Mouse (Mus musculus) layer of hippocampus, adult 18-20 months (tissue): Measurements from ENCODE around the gene Cnbp. TPM values are rescaled to one million over a fixed set of nuclear protein-coding genes. Genes with fewer than 3 reads are reported as not detected.

Experiments used
- DNase-seq, 2 experiments: peaks; one replicate each; pipeline ENCODE4 v3.0.0; 2022; ENCODE audit warnings: low spot score in 2 of 2
- total RNA-seq, 2 experiments: library from RNA; stranded (reverse); gene quantifications; 2 replicates each; pipeline ENCODE4 v1.2.3; 2021

The Cnbp gene
- total RNA-seq, 2 experiments from 2014 or later, result 261 to 266 TPM

DNA sequence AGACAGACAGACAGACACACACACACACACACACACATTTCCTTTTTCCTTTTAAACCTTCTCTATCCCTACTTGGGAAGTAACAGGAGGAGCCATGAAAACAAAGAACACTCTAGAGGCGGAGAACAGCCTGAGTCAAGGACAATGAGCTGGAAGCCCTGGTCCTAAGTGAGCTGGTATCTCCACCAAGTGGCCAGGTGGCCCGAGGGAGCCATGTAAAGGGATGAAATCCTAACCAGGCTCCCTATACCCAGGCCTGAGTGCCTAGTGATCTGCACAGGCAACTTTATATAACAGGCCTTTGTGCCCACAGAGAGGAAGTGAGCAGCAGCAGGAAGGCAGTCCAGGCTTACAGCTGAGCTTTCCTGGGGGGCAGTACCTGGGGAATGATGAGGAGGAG, 44.0 kb downstream of the Cnbp start:
- no peak for DNase-seq

DNA sequence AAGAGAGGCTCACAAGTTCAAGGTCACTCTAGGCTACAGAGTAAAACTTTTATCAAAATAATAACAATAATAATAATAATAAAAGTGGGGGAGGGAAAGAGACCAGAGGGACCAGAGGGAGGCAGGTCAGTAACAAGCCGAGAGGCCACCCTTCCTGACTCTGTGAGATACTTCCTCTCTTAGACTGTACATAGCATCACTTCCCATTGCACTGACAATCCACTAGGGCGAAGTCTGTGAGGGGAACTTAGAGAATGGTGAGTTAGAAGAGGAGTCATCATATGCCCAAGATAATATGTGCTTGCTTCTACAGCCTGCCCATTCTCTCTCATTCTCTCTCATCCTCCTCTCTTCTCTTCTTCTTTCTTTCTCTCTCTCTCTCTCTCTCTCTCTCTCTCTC, 44.9 kb downstream of the Cnbp start:
- DNase-seq, result no peak

DNA sequence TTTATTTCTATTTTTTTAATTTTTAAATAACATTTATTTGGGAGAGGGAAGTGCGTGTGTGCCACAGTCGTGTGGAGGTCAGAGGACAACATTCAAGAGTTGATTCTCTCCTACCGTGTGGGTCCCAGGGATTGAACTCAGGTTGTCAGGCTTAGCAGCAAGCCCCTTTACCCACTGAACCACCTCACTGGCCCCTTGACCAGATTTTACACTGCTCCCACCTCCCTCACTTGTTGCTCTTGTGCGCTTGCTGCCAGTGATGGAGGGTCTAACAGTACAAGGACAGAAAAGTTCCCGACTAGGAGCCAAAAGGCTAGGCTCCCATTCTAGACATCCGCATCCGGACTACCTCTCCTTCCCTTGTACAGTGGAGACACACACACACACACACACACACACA, 45.5 kb downstream of the Cnbp start:
- DNase-seq, result no peak

DNA sequence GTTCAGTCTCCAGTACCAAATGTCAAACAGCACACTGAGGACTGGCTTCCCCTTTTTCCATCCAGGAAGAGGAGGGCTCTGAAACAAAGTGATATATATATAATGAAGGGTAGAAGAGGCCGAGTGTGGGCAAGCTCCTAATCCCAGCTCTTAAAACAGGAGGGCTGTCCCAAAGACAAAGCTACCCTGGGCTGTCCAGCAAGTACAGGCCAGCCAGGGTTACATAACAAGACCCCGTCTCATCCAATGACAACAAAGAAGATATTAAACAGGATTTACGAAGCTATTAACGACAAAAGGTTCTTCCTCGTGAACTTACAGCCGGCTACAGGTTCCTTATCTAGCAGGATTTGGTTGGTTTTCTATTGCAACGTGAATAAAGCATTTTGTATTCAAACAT, 46.0 kb downstream of the Cnbp start:
- no peak for DNase-seq

DNA sequence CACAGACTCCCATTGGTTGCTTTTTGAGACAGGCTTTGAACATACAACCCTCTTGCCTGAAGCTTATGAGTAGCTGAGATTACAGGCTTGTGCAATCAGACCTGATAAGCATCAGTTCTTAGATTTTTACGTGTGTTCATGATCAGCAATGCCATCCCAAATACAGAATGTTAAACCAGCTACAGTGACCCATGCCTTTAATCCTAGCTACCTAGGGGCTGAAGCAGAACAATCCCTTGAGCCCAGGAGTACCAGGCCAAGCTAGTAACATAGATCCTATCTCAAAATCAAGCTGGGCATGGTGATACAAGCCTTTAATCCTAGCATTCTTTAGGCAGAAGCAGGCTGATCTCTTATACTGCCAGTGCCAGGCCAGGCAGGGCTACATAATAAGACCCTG, 46.9 kb downstream of the Cnbp start:
- DNase-seq, result no peak

DNA sequence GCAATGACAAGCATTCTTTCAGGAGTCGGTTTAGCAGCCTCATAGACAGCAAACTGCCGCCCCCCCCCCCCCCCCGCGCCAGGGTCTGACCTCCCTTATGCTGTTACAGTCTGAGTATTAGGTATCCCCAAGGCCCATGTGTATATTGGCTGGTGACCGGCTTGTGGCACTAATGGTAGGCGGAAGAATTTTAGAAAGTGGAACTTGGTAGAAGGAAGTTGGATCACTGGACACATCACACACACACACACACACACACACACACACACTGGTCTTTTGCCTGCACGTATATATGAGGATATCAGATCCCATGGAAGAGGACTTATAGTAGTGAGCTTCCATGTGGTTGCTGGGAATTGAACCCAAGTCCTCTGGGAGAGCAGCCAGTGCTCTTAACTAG, 48.4 kb downstream of the Cnbp start:
- DNase-seq, result no peak

DNA sequence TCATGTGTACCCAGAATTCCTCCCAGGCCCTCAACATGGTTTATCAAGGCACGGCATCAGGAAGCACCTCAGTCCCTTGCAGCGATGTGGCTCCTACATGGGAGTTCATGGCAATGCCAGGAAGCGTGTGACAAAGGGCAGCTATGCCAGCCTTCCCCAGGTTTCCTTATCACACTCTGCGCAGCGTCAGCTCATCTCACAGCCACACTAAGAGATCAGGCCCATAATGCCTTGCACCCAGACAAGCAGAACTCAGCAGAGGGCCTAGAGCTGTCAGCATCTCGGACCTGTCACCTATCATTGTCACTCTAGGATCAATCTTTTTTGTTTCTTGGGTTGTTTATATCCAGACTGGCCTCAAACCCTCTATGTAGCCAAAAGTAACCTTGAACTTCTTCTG, 51.3 kb downstream of the Cnbp start:
- DNase-seq, result no peak

DNA sequence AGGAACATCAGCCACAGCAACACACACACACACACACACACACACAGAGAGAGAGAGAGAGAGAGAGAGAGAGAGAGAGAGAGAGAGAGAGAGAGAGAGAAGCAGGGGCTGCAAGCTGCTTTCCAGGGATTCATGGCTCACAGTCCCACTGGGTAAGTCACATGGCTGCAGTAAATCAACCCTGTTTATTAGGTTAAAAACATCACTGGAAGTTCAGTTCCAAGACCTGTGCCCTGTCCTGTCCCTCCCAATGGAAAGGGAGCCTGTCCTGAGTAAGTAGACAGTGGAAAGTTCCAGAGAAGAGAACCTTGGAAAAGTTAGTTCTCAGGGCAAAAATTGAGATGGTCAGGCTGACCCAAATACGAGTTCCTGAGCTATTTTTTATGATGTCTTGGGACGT, 53.6 kb downstream of the Cnbp start:
- no peak for DNase-seq

DNA sequence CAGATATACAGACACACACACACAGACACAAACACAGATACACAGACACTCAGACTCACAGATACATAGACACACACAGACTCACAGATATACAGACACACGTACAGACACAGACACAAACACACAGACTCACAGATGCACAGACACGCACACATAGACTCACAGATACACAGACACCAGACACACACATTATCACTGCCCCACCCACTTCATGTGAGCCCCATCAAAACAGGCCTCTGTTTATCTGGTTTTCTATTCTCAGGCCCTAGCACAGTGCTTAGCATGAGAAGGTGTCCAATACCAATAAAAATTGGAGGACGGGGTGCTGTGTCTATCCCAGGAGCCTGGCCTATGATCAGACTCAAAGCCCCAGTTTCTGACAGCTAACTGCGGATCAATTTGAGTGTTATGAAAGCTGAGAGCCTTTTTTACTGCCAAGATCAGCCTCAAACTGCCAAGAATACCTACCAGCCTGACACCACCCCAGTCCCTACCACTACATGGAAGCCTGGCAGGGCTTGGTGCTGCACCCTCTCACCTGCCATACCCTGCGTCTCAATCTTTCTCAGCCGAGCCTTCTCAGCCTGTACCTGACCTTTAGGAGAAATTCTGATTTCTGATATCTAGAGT, 54.5 kb downstream of the Cnbp start:
- DNase-seq, result no peak

DNA sequence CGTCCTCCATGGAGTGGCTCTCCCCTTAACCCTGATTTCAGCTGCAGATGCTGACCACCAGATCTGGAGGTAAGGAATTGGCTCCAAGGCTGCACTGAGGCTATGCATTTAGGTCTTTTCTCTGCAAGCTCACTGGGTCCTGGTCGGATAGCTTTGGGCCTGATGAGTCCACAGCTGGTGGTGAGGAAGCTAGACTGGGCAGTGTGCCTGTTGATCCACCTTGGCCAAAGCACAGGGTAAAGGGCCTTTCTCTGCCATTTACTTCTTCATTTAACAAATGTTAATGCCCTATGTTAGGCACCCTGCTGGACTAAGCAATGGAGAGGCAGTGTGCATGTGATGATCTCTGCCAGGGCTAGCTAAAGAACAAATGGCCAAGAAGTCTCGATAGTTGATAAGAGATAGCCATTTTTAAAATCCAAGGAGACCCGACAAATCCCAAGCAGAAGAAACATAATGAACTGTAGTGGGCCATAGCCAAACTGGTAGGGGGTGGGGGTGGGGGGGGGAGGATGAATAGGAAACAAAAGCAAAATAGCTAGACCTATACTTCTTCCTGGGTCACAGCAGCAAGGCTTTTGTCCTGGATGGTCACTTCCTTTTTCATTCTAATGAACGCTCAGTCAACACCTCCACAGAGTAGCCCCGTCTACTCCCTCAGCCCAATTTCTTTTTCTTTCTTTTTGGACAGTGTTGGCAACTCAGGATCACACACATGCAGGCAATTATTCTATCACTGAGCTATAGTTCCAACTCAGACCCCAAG, 55.3 kb downstream of the Cnbp start:
- DNase-seq, result no peak

DNA sequence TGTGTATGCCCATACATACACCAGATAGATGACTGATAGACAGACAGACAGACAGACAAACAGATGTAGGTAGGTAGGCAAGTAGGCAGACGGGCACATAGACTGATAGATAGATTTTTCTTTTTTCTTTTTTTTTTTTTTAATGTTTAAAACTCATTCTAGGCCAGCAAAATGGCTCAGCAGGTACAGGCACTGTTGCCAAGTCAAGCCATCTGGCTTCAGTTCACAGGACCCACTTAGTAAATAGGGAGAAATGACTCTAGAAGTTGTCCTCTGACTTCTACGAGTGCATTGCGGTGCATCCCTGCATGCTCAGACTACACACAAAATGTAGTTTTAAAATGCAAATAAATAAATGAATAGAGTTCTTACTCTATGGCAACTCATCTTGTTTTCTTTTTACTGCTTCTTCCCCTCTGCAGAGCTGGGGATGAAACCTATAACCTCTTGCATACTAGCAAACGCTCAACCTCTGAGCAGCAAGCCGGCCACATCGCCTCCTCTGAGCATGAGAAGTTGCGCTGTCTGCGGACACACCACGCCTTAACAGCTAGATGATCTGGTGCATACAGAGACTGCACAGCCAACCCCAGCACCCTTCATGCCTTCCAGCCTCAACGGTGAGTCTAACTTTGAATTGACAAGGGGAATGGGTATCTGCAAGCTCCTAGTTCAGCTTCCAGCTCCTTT, 56.9 kb downstream of the Cnbp start:
- DNase-seq, result no peak

Other genes starting within 250 kb of the Cnbp start
- gene Aplf, start 178.9 kb downstream of the Cnbp start, total RNA-seq, result 1 to 10 TPM; 7.5 to 7.9 TPM
- 1 to 10 TPM; 3.6 to 5.2 TPM for gene Efcc1, start 120.2 kb downstream of the Cnbp start, total RNA-seq
- gene Gp9, start 73.0 kb downstream of the Cnbp start, total RNA-seq, result 1 to 10 TPM; 1.3 to 1.7 TPM
- gene Rab43, start 38.9 kb downstream of the Cnbp start, total RNA-seq, result 10 to 100 TPM; 15.6 to 19.8 TPM
- gene Gm45140, start 15.3 kb downstream of the Cnbp start, total RNA-seq, result 1 to 10 TPM; 1.9 to 3.9 TPM
- 10 to 100 TPM; 24.1 to 25.0 TPM for gene Isy1, start 12.3 kb downstream of the Cnbp start, total RNA-seq
- 100 to 1,000 TPM; 253 to 256 TPM for gene Copg1, start 36.7 kb upstream of the Cnbp start, total RNA-seq
- 10 to 100 TPM; 26.1 to 26.5 TPM for gene Hmces, start 62.8 kb upstream of the Cnbp start, total RNA-seq
- gene H1fx, start 130.5 kb upstream of the Cnbp start, total RNA-seq, result 10 to 100 TPM; 68.5 to 69.6 TPM
- gene Rab7, start 194.2 kb upstream of the Cnbp start, total RNA-seq, result 100 to 1,000 TPM; 322 to 329 TPM
- 100 to 1,000 TPM; 169 to 184 TPM for gene Rpn1, start 233.4 kb upstream of the Cnbp start, total RNA-seq